Mouse (Mus musculus) neutrophil, adult 65 days (primary cell): ENCODE measurements around the gene Scimp. TPM values are rescaled to one million over a fixed set of nuclear protein-coding genes. Genes with fewer than 3 reads are reported as not detected.

Experiments
- total RNA-seq: library from RNA; stranded (reverse); gene quantifications from 2 replicates; pipeline ENCODE4 v1.2.4, GENCODE M21; 2023

Gene Scimp
- not detected in 2 replicates for total RNA-seq

GRCm38 (mm10) chr11:70812365-70812764 is at the start of gene Scimp:
TSS of gene Scimp (minus strand) at chr11:70812586.

GRCm38 (mm10) chr11:70844559-70845456 is 32.4 kb upstream of the Scimp start, which contains the start of gene Rabep1:
TSS of gene Rabep1 (plus strand) at chr11:70844778.

GRCm38 (mm10) chr11:70763936-70764808 is 48.2 kb downstream of the Scimp start, which contains the start of gene Zfp3:
TSS of gene Zfp3 (plus strand) at chr11:70764209.

Other genes with a start within 250 kb of the Scimp start
- 14.2 and 21.9 TPM in 2 replicates for gene Mink1, start 249.7 kb downstream of the Scimp start, total RNA-seq
- not detected in 2 replicates for gene 4930544D05Rik, start 196.7 kb downstream of the Scimp start, total RNA-seq
- gene Chrne, start 193.4 kb downstream of the Scimp start, total RNA-seq, result 1.0 TPM in 1 of 2 replicates, not detected in the other
- gene Gp1ba, start 173.5 kb downstream of the Scimp start, total RNA-seq, result 0.18 and 0.73 TPM in 2 replicates
- 139 and 152 TPM in 2 replicates for gene Rnf167, start 165.4 kb downstream of the Scimp start, total RNA-seq
- gene Slc25a11, start 165.1 kb downstream of the Scimp start, total RNA-seq, result 80.8 and 90.9 TPM in 2 replicates
- 1,990 and 2,032 TPM in 2 replicates for gene Pfn1, start 157.9 kb downstream of the Scimp start, total RNA-seq
- gene Eno3, start 155.4 kb downstream of the Scimp start, total RNA-seq, result 4.2 and 6.6 TPM in 2 replicates
- gene Spag7, start 143.2 kb downstream of the Scimp start, total RNA-seq, result 36.7 and 37.4 TPM in 2 replicates
- 55.4 and 60.4 TPM in 2 replicates for gene Camta2, start 124.5 kb downstream of the Scimp start, total RNA-seq
- not detected in 2 replicates for gene Inca1, start 112.4 kb downstream of the Scimp start, total RNA-seq
- 30.8 and 43.4 TPM in 2 replicates for gene Kif1c, start 112.0 kb downstream of the Scimp start, total RNA-seq
- gene Zfp3, start 48.4 kb downstream of the Scimp start, total RNA-seq, result 0.25 and 0.28 TPM in 2 replicates
- 10.5 and 15.3 TPM in 2 replicates for gene Rabep1, start 32.2 kb upstream of the Scimp start, total RNA-seq
- gene Nup88, start 157.4 kb upstream of the Scimp start, total RNA-seq, result 45.9 and 64.5 TPM in 2 replicates
- gene Rpain, start 157.6 kb upstream of the Scimp start, total RNA-seq, result 17.5 and 26.9 TPM in 2 replicates
- gene C1qbp, start 170.4 kb upstream of the Scimp start, total RNA-seq, result 27.4 and 30.6 TPM in 2 replicates
- gene Dhx33, start 191.9 kb upstream of the Scimp start, total RNA-seq, result 4.6 and 8.7 TPM in 2 replicates
- gene Mis12, start 207.0 kb upstream of the Scimp start, total RNA-seq, result 9.4 and 10.6 TPM in 2 replicates
- gene Derl2, start 207.3 kb upstream of the Scimp start, total RNA-seq, result 25.7 and 29.8 TPM in 2 replicates
- gene 6330403K07Rik, start 220.9 kb upstream of the Scimp start, total RNA-seq, result not detected in 2 replicates